Comparison of ENCODE assay signal across 21 mouse cellular contexts in the genomic region with DNA sequence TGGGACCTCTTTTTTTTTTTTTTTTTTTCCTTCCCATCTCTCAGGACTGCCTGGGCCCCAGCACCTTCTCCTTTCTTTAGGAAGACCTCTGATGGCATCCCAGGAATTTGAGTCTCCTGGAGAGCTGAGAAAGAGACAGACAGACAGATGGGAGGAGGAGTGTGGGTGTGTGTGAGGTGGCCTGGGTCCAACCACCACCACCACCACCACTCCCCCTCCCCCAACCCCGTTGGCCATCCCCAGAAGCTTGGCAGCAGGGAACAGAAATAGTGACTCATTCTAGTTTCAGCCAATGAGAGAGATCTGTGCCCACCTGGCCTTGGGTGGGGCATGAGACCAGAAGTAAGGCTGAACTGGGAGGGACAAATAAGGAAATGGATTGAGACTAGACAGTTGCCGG. TPM values are rescaled to one million over a fixed set of nuclear protein-coding genes. Genes with fewer than 3 reads are reported as not detected.
DNase-seq lines count a peak whose midpoint lies in the region; ATAC-seq and TF ChIP-seq lines count a peak whose summit lies in the region.
"Had no signal": no experiment of that assay in that cellular context is flagged by ENCODE, and none has a peak within 500 bp of the region (broad histone marks: within the 10 kb centered on the region; RNA-seq: fewer than 3 reads in every experiment).

No protein-coding gene starts in this region.

- H3K27ac ChIP-seq in kidney, embryonic 16.5 days (ENCODE audit: low read length) = peak overlapping the region; percentile 50; the same call in 1 of the 2 replicates
- H3K27ac ChIP-seq in CH12.LX (ENCODE audit: insufficient read depth, low read depth) = no peak overlapping the region
- H3K27ac ChIP-seq: gastrocnemius, adult 2 months; heart, adult 2 months; liver, embryonic 13.5 days had no signal

- dilution Hi-C loops in CH12.LX (cut with MboI; ENCODE audit: extremely low pct_ligation_motif_present, extremely low pct_unique_long_range_greater_than_20kb, low sequenced_read_pairs) = no loop called here

- no peaks in the 10 kb centered on the region for H3K79me2 ChIP-seq in CH12.LX (replicated peaks; ENCODE audit: control insufficient read depth, extremely low read depth, insufficient read depth, poor library complexity, severe bottlenecking)

- no peak overlapping the region for H3K9ac ChIP-seq in kidney, embryonic 16.5 days (replicated peaks; ENCODE audit: low read length)
- no peak overlapping the region for H3K9ac ChIP-seq in CH12.LX (ENCODE audit: insufficient read depth, low read depth)
- H3K9ac ChIP-seq: liver, embryonic 13.5 days had no signal

- no peak overlapping the region for H3K4me3 ChIP-seq in kidney, embryonic 16.5 days (ENCODE audit: low read length)
- H3K4me3 ChIP-seq in CH12.LX (replicated peaks in 1 of 3; ENCODE audit: low read depth in 2 of 3, low read length in 2 of 3, poor library complexity in 1 of 3) = no peak overlapping the region
- H3K4me3 ChIP-seq: gastrocnemius, adult 2 months; heart, adult 2 months; liver, embryonic 13.5 days had no signal

- WGBS in kidney, embryonic 16.5 days = 33% methylated on average over 2 of the region's 2 CpGs

- H3K9me3 ChIP-seq in kidney, embryonic 16.5 days (ENCODE audit: low read length) = no peaks in the 10 kb centered on the region
- H3K9me3 ChIP-seq in CH12.LX (replicated peaks; ENCODE audit: low read length) = peaks cover 4% of the 10 kb centered on the region
- H3K9me3 ChIP-seq: liver, embryonic 13.5 days had no signal

- TF ChIP-seq CTCF in CH12.LX (conservative IDR thresholded peaks at IDR 0.05 in 1 of 2, IDR thresholded peaks at IDR 0.05 in 1 of 2; ENCODE audit: low read depth in 2 of 2, low read length in 2 of 2) = no peak

- TF ChIP-seq EP300 in CH12.LX (IDR thresholded peaks at IDR 0.05; ENCODE audit: low read length) = no peak

- H3K36me3 ChIP-seq in kidney, embryonic 16.5 days (ENCODE audit: insufficient read depth, low read length) = no peaks in the 10 kb centered on the region
- no peaks in the 10 kb centered on the region for H3K36me3 ChIP-seq in CH12.LX (replicated peaks in 1 of 2; ENCODE audit: control insufficient read depth in 1 of 2, insufficient read depth in 1 of 2, low read length in 1 of 2)
- H3K36me3 ChIP-seq: liver, embryonic 13.5 days had no signal

- H3K27me3 ChIP-seq in kidney, embryonic 16.5 days (ENCODE audit: insufficient read depth, low read length) = peaks cover 1% of the 10 kb centered on the region
- H3K27me3 ChIP-seq in CH12.LX (replicated peaks) = peaks cover 89% of the 10 kb centered on the region

- H3K4me1 ChIP-seq in kidney, embryonic 16.5 days (ENCODE audit: insufficient read depth, low read length) = peaks cover 65% of the 10 kb centered on the region
- H3K4me1 ChIP-seq in CH12.LX (ENCODE audit: control insufficient read depth in 1 of 2, insufficient read depth in 2 of 2) = peaks cover 21 to 39% of the 10 kb centered on the region in 2 experiments

- in situ Hi-C loops in CH12.LX (cut with MboI; ENCODE audit: low pct_ligation_motif_present, low pct_unique_long_range_greater_than_20kb, low sequenced_read_pairs) = no loop called here

- no peak overlapping the region for H3K4me2 ChIP-seq in kidney, embryonic 16.5 days (replicated peaks; ENCODE audit: low read depth, low read length)
- H3K4me2 ChIP-seq in CH12.LX (ENCODE audit: insufficient read depth, low read depth, poor library complexity, severe bottlenecking) = no peak overlapping the region
- H3K4me2 ChIP-seq: liver, embryonic 13.5 days had no signal

- TF ChIP-seq POLR2A in CH12.LX (IDR thresholded peaks at IDR 0.05; ENCODE audit: low read depth, low read length) = no peak

- DNase-seq in adrenal gland, postnatal 14 days = peak; percentile 26
- no peak for DNase-seq in adrenal gland, adult (ENCODE audit: inconsistent age in 2 of 2, low spot score in 1 of 2)
- no peak for DNase-seq in kidney, postnatal 14 days
- DNase-seq in CH12.LX (ENCODE audit: extremely low read depth) = no peak
- peak; percentile 53 for DNase-seq in ZHBTc4 (ENCODE audit: low read depth, low spot score)
- no peak for DNase-seq in thymus, postnatal 10 days (ENCODE audit: low spot score in 2 of 2)
- DNase-seq in lung, postnatal 36 days = no peak
- DNase-seq: cerebellum, adult 9-11 months; gastrocnemius, adult 2 months; heart, adult 2 months; heart, postnatal 10 days; liver, embryonic 13.5 days; retina, postnatal 1 day had no signal

- ATAC-seq in kidney, embryonic 16.5 days (ENCODE audit: low FRiP score, low TSS enrichment) = no peak
- ATAC-seq: forebrain, embryonic 14.5 days; hindbrain, embryonic 16.5 days; lung, postnatal 0 days had no signal

- TF ChIP-seq RAD21 in CH12.LX (IDR thresholded peaks at IDR 0.05; ENCODE audit: low read depth, low read length) = no peak

TF ChIP-seq in CH12.LX, 34 proteins besides CTCF, POLR2A, EP300 and RAD21:
- TF ChIP-seq TCF12 (IDR thresholded peaks at IDR 0.05; ENCODE audit: low read depth, low read length) = no peak
- peak; percentile 46; the same call in 1 of the 2 replicates for TF ChIP-seq CHD2 (IDR thresholded peaks at IDR 0.05; ENCODE audit: low read length)
- TF ChIP-seq ZNF384 (IDR thresholded peaks at IDR 0.05; ENCODE audit: low read depth, low read length) = 0 out of 2 replicates have a peak, but pooled peaks have one; percentile 12

RNA-seq across cellular contexts. Expression of a gene that starts 3.8 kb away (rescaled TPM):
- total RNA-seq in adrenal gland, postnatal 14 days (2021) = 10.6 and 12.7 TPM in 2 replicates
- polyA plus RNA-seq in kidney, embryonic 16.5 days (2015; fragmentation: Nextera tagmentation; extraction: Ambion mirVana) = 9.9 and 10.6 TPM in 2 replicates
- total RNA-seq in CH12.LX (2012; rRNA removed) (0.08 TPM in 1 of 2 replicates, not detected in the other), CH12.LX (2014; rRNA removed) (not detected in 2 replicates)
- not detected in 2 replicates for polyA plus RNA-seq in CH12.LX (2012; ENCODE audit: insufficient read length, low read depth)
- total RNA-seq: megakaryocyte-erythroid progenitor cell, adult 5-6 weeks had no signal

RNA-seq across cellular contexts. Expression of a gene that starts 33.3 kb away (rescaled TPM):
- total RNA-seq in adrenal gland, postnatal 14 days (2021) = 13.1 and 19.8 TPM in 2 replicates
- polyA plus RNA-seq in kidney, embryonic 16.5 days (2015; fragmentation: Nextera tagmentation; extraction: Ambion mirVana) = 28.7 and 31.7 TPM in 2 replicates
- 35.2 and 43.2 TPM in 2 replicates for total RNA-seq in CH12.LX (2012; rRNA removed)
- 46.5 and 52.5 TPM in 2 replicates for total RNA-seq in CH12.LX (2014; rRNA removed)
- polyA plus RNA-seq in CH12.LX (2012; ENCODE audit: insufficient read length, low read depth) = 57.7 and 63.7 TPM in 2 replicates

RNA-seq across cellular contexts. Expression of a gene that starts 35.8 kb away (rescaled TPM):
- 44.5 and 45.1 TPM in 2 replicates for total RNA-seq in adrenal gland, postnatal 14 days (2021)
- polyA plus RNA-seq in kidney, embryonic 16.5 days (2015; fragmentation: Nextera tagmentation; extraction: Ambion mirVana) = 58.5 and 59.7 TPM in 2 replicates
- not detected in 2 replicates for total RNA-seq in CH12.LX (2012; rRNA removed)
- total RNA-seq in CH12.LX (2014; rRNA removed) = not detected in 2 replicates
- not detected in 2 replicates for polyA plus RNA-seq in CH12.LX (2012; ENCODE audit: insufficient read length, low read depth)
- total RNA-seq: megakaryocyte-erythroid progenitor cell, adult 5-6 weeks; neutrophil, adult 5-6 weeks had no signal

RNA-seq across cellular contexts. Expression of a gene that starts 48.7 kb away (rescaled TPM):
- 0.85 TPM in 1 of 2 replicates, not detected in the other for total RNA-seq in adrenal gland, postnatal 14 days (2021)
- polyA plus RNA-seq in kidney, embryonic 16.5 days (2015; fragmentation: Nextera tagmentation; extraction: Ambion mirVana) = 0.54 and 0.77 TPM in 2 replicates
- total RNA-seq in CH12.LX (2012; rRNA removed) (not detected in 2 replicates), CH12.LX (2014; rRNA removed) (not detected in 2 replicates)
- not detected in 2 replicates for polyA plus RNA-seq in CH12.LX (2012; ENCODE audit: insufficient read length, low read depth)
- total RNA-seq: gastrocnemius, adult 2 months; heart, adult 2 months; layer of hippocampus, postnatal 14 days; megakaryocyte-erythroid progenitor cell, adult 5-6 weeks; neutrophil, adult 5-6 weeks had no signal
- polyA plus RNA-seq: forebrain, embryonic 14.5 days; hindbrain, embryonic 16.5 days; limb, embryonic 11.5 days had no signal

Comparison
In these comparisons a context has a peak if more than half of its experiments do, and no peak if none do; other contexts are left out.
1. DNase-seq: peak in adrenal gland, postnatal 14 days (single experiment) and ZHBTc4 (single experiment); none in adrenal gland, adult (0 of 2), kidney, postnatal 14 days (single experiment), CH12.LX (single experiment), thymus, postnatal 10 days (0 of 2) and lung, postnatal 36 days (single experiment).
2. RNA of a gene that starts 3.8 kb away (total RNA-seq): 10.6 to 12.7 TPM in adrenal gland, postnatal 14 days; 0.08 TPM in CH12.LX; every median in the first group is over 10 times any median in the second.
3. RNA of a gene that starts 35.8 kb away (total RNA-seq): 44.5 to 45.1 TPM in adrenal gland, postnatal 14 days; not detected in CH12.LX; every median in the first group is over 10 times any median in the second.